Mouse (Mus musculus) testis, adult 2 months (tissue): ENCODE measurements around the gene Gm29735.

Experiments used
- CTCF ChIP-seq: fragments of 200-500 bp; IDR thresholded peaks from 2 replicates; pipeline ENCODE4 v1.5.1; 2012; ENCODE audit warnings: low read depth, mild to moderate bottlenecking, inconsistent platforms, low read length, moderate library complexity; ENCODE audit not compliant: control insufficient read depth, insufficient read depth, insufficient replicate concordance
- POLR2A ChIP-seq: fragments of 200-500 bp; IDR thresholded peaks from 2 replicates; pipeline ENCODE4 v1.6.1; 2012; ENCODE audit warnings: low read depth, mild to moderate bottlenecking, inconsistent platforms, low read length, moderate library complexity; ENCODE audit not compliant: control insufficient read depth

GRCm38 (mm10) chr7:142134206-142134995 lies 22.5 kb downstream of the Gm29735 start:
- TF ChIP-seq POLR2A (no peak), CTCF (no peak)
